Mouse (Mus musculus) forebrain, embryonic 16.5 days (tissue): ENCODE data around the gene Hmg20b. TPM values are rescaled to one million over a fixed set of nuclear protein-coding genes. Genes with fewer than 3 reads are reported as not detected.

ENCODE experiments used
- ATAC-seq: fragments of 200-750 bp; cut with Nextera tagmentation; 2 replicates; pipeline ENCODE4 v1.8.0; 2017; ENCODE audit warnings: mild to moderate bottlenecking, moderate library complexity
- H3K27ac ChIP-seq: fragments of 300-500 bp; sonication (generic); 2 replicates; pipeline ENCODE4 v1.5.1; 2014; ENCODE audit warnings: low read length, control low read depth
- H3K27me3 ChIP-seq: fragments of 300-500 bp; sonication (generic); replicated peaks from 2 replicates; pipeline ENCODE4 v1.6.1; 2014; ENCODE audit warnings: low read length; ENCODE audit not compliant: control insufficient read depth, insufficient read depth
- H3K36me3 ChIP-seq: fragments of 300-500 bp; sonication (generic); 2 replicates; pipeline ENCODE4 v1.6.1; 2014; ENCODE audit not compliant: control insufficient read depth, insufficient read depth
- H3K4me1 ChIP-seq: fragments of 300-500 bp; sonication (generic); replicated peaks from 2 replicates; pipeline ENCODE4 v1.6.1; 2014; ENCODE audit warnings: low read length; ENCODE audit not compliant: control insufficient read depth, insufficient read depth
- H3K4me2 ChIP-seq: fragments of 300-500 bp; sonication (generic); 2 replicates; pipeline ENCODE4 v1.6.1; 2014; ENCODE audit warnings: mild to moderate bottlenecking, low read length, control low read depth
- H3K4me3 ChIP-seq: fragments of 300-500 bp; sonication (generic); replicated peaks from 2 replicates; pipeline ENCODE4 v1.5.1; 2014; ENCODE audit warnings: mild to moderate bottlenecking, low read length, control low read depth
- H3K9ac ChIP-seq: fragments of 300-500 bp; sonication (generic); replicated peaks from 2 replicates; pipeline ENCODE4 v1.6.1; 2014; ENCODE audit warnings: low read depth, low read length, control low read depth
- H3K9me3 ChIP-seq: fragments of 300-500 bp; sonication (generic); 2 replicates; pipeline ENCODE4 v1.6.1; 2016; ENCODE audit warnings: low read length; ENCODE audit not compliant: control insufficient read depth
- WGBS: fragments of 180-500 bp; shearing (Covaris S2); extraction: QIAGEN DNeasy Blood & Tissue Kit; methylation state at CpG from one replicate; pipeline ENCODE4 v1.1.7; 2014; 5-methylcytosine and 5-hydroxymethylcytosine counted together
- polyA plus RNA-seq: library from polyadenylated mRNA; unstranded; fragments of >200 nt; fragmentation: Nextera tagmentation; extraction: Ambion mirVana; gene quantifications from 2 replicates; pipeline ENCODE4 v1.2.1, GENCODE M21; 2015

Hmg20b gene
- polyA plus RNA-seq, 1 experiment from 2014 or later, result 33.4 TPM

GRCm38 (mm10) chr10:81317273-81317672, 33.0 kb downstream of the Hmg20b start:
- Histone ChIP-seq H3K27me3 (no peaks in the 10 kb centered on the region), H3K27ac (no peak overlapping the region), H3K9me3 (no peaks in the 10 kb centered on the region), H3K4me2 (no peak overlapping the region), H3K4me3 (no peak overlapping the region), H3K36me3 (peaks cover 24% of the 10 kb centered on the region), H3K4me1 (peaks cover 21% of the 10 kb centered on the region), H3K9ac (no peak overlapping the region)
- no peak for ATAC-seq
- WGBS, result 16% methylated on average over 20 of the region's 20 CpGs

GRCm38 (mm10) chr10:81316338-81317060, 33.8 kb downstream of the Hmg20b start:
- Histone ChIP-seq H3K9me3 (no peaks in the 10 kb centered on the region), H3K4me1 (peaks cover 13% of the 10 kb centered on the region), H3K27ac (no peak overlapping the region), H3K4me3 (no peak overlapping the region), H3K27me3 (no peaks in the 10 kb centered on the region), H3K36me3 (peaks cover 26% of the 10 kb centered on the region), H3K9ac (no peak overlapping the region), H3K4me2 (no peak overlapping the region)
- ATAC-seq, result no peak
- 43% methylated on average over 16 of the region's 16 CpGs for WGBS

GRCm38 (mm10) chr10:81315587-81315986, 34.7 kb downstream of the Hmg20b start:
- Histone ChIP-seq H3K4me3 (no peak overlapping the region), H3K9me3 (no peaks in the 10 kb centered on the region), H3K9ac (no peak overlapping the region), H3K4me2 (no peak overlapping the region), H3K4me1 (peaks cover 13% of the 10 kb centered on the region), H3K27me3 (no peaks in the 10 kb centered on the region), H3K36me3 (peaks cover 33% of the 10 kb centered on the region), H3K27ac (no peak overlapping the region)
- WGBS, result 92% methylated on average over 16 of the region's 16 CpGs
- ATAC-seq, result no peak

GRCm38 (mm10) chr10:81314201-81314600, 36.1 kb downstream of the Hmg20b start:
- no peak for ATAC-seq
- Histone ChIP-seq H3K27me3 (no peaks in the 10 kb centered on the region), H3K9me3 (no peaks in the 10 kb centered on the region), H3K4me1 (peaks cover 4% of the 10 kb centered on the region), H3K27ac (no peak overlapping the region), H3K4me3 (no peak overlapping the region), H3K4me2 (no peak overlapping the region), H3K36me3 (peaks cover 38% of the 10 kb centered on the region), H3K9ac (no peak overlapping the region)
- 80% methylated on average over 7 of the region's 7 CpGs for WGBS

- Histone ChIP-seq H3K27ac (no peak overlapping the region), H3K36me3 (peaks cover 40% of the 10 kb centered on the region), H3K27me3 (no peaks in the 10 kb centered on the region), H3K9me3 (no peaks in the 10 kb centered on the region), H3K4me2 (no peak overlapping the region), H3K4me1 (0 out of 2 replicates have a peak, but pooled peaks cover under 1% of the 10 kb centered on the region), H3K9ac (no peak overlapping the region), H3K4me3 (no peak overlapping the region)
- 93% methylated on average over 13 of the region's 13 CpGs for WGBS
- ATAC-seq, result no peak
Observed at GRCm38 (mm10) chr10:81313581-81313980, 36.7 kb downstream of the Hmg20b start.

- Histone ChIP-seq H3K9ac (no peak overlapping the region), H3K4me1 (no peaks in the 10 kb centered on the region), H3K27ac (no peak overlapping the region), H3K9me3 (no peaks in the 10 kb centered on the region), H3K4me2 (no peak overlapping the region), H3K27me3 (no peaks in the 10 kb centered on the region), H3K4me3 (no peak overlapping the region), H3K36me3 (peaks cover 46% of the 10 kb centered on the region)
- ATAC-seq, result no peak
- 87% methylated on average over 5 of the region's 5 CpGs for WGBS
Observed at GRCm38 (mm10) chr10:81309571-81309970, 40.7 kb downstream of the Hmg20b start.

GRCm38 (mm10) chr10:81306837-81307682, 43.2 kb downstream of the Hmg20b start:
- no peak for ATAC-seq
- peaks cover 34% of the 10 kb centered on the region for H3K36me3 ChIP-seq
- 92% methylated on average over 21 of the region's 21 CpGs for WGBS

GRCm38 (mm10) chr10:81306173-81306668, 44.1 kb downstream of the Hmg20b start:
- H3K9me3 ChIP-seq, result no peaks in the 10 kb centered on the region
- H3K4me2 ChIP-seq, result no peak overlapping the region
- H3K36me3 ChIP-seq, result peaks cover 31% of the 10 kb centered on the region
- no peak overlapping the region for H3K27ac ChIP-seq
- WGBS, result 94% methylated on average over 12 of the region's 12 CpGs
- no peaks in the 10 kb centered on the region for H3K27me3 ChIP-seq
- H3K9ac ChIP-seq, result no peak overlapping the region
- no peak for ATAC-seq
- H3K4me3 ChIP-seq, result no peak overlapping the region
- peaks cover 14% of the 10 kb centered on the region for H3K4me1 ChIP-seq

More at GRCm38 (mm10) chr10:81306837-81307682, 43.2 kb downstream of the Hmg20b start:
- H3K27ac ChIP-seq, result no peak overlapping the region
- no peak overlapping the region for H3K9ac ChIP-seq
- H3K27me3 ChIP-seq, result no peaks in the 10 kb centered on the region
- no peaks in the 10 kb centered on the region for H3K9me3 ChIP-seq
- no peak overlapping the region for H3K4me2 ChIP-seq
- H3K4me1 ChIP-seq, result peaks cover 14% of the 10 kb centered on the region
- H3K4me3 ChIP-seq, result no peak overlapping the region

GRCm38 (mm10) chr10:81305663-81306062, 44.6 kb downstream of the Hmg20b start:
- WGBS, result 95% methylated on average over 14 of the region's 14 CpGs
- ATAC-seq, result no peak
- Histone ChIP-seq H3K36me3 (peaks cover 28% of the 10 kb centered on the region), H3K27me3 (no peaks in the 10 kb centered on the region), H3K27ac (no peak overlapping the region), H3K4me2 (no peak overlapping the region), H3K9ac (no peak overlapping the region), H3K4me1 (peaks cover 14% of the 10 kb centered on the region), H3K9me3 (no peaks in the 10 kb centered on the region), H3K4me3 (no peak overlapping the region)
